Mouse (Mus musculus) granulocyte monocyte progenitor cell, adult 5-6 weeks (primary cell): ENCODE measurements at regions not wholly inside any gene's neighbourhood (a gene's known extent, or its start where the extent isn't known, plus 50 kb on each side); places are given as distances from the start of the nearest gene placed in this dataset.

Experiments used
- ATAC-seq: replicated peaks from 2 replicates; pipeline ENCODE4 v1.8.0; 2016; ENCODE audit warnings: mild to moderate bottlenecking, moderate TSS enrichment, inconsistent platforms; ENCODE audit not compliant: poor library complexity, severe bottlenecking

DNA sequence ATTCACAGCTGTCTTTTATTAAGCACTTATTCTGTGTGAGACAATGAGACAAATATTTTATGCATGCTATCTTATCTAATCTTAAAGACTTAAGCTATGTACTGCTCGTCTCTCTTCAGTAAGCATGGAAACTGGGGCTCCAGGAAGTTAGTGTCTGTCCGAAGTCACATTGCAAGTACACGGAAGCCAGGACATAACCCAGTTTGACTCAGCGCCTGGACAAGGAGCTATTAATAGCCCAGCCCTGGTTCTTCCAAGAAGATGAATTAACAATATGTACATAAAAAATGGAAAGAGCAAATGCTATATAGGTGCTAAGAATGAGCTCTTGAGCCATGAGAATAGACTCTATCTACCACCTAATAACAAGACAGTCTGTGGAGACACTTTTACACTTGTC lies 85.2 kb upstream of the Col24a1 start:
- ATAC-seq, result no peak

DNA sequence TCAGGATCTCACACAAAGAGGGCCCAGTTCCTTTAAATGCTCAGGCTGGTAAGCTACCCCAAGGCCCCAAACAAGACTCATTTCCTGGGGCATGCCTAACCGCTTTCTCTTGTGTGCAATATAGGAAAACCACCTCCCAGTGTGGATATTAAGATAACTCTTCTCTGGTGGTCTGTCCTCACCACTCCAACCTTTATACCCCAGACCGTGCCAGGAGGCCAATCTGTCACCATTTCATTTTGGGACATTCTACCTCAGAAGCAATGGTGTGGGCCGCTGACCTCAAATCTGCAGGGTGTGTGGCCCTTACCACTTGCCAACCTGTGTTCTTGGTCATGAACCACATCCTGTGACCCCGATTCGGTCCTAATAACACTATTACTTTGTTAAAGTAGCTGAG lies 82.1 kb upstream of the Col24a1 start:
- peak; percentile 76 for ATAC-seq

DNA sequence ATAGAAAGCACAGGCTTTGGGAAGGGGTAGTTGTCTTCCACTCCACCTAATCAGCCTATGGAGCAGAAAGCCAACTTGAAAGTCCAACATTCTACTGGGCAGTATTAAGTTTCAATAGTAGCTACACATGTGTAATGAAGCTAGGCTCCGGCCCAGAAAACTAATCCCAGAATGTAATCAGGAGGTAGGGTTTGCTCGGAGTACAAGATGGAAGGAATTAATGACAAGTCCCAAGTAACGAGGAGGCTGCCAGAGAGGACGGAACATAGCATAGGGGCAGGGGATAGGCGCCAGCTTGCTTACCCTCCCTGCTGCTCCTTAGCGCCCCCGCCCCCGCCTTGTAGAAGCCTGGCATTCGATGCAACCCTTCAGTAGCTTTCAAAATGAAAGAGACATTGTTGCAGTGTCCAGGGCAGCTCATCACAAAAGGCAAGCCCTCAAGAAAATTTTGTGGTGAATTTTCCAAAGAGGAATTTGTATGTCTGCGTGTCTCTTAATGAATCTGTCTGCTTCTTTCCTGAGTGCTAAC lies 75.2 kb upstream of the Col24a1 start:
- ATAC-seq, result no peak

DNA sequence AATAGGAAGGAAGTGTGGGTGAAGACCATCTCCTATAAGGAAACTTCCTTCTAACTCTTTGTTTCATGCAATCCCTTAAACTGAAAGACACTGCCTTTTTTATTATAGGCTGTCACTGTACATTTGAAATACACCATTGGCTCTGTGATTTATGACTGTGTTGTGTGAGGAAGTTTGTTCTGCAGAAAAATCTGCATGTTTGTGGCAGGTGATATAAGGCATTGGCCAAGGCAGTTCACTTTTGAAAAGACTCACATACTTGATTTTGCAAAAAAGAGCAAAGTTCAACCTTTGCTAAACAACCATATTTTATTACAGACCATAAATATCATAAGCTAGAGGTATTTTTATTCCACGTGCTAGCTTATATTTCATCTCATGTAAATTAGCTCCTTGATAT lies 69.3 kb upstream of the Col24a1 start:
- no peak for ATAC-seq

DNA sequence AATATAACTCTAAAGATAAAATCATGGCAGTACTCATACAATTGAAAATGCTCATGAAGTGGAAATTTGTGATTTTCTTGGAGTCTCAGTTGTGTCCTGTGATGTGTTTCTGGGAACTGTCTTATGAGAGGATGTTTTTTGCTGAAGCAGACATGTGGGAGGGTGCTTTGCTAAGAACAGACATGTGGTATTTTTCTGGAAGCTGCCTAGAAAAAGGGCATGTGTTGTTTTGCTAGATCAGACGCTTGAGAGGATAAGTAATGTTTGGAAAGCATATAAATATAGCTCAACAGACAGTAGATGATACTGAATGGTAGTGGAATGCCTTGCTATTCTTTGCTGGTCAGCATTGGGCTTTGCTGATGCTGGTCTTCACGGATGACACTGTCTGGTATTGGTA lies 68.2 kb upstream of the Col24a1 start:
- ATAC-seq, result no peak

DNA sequence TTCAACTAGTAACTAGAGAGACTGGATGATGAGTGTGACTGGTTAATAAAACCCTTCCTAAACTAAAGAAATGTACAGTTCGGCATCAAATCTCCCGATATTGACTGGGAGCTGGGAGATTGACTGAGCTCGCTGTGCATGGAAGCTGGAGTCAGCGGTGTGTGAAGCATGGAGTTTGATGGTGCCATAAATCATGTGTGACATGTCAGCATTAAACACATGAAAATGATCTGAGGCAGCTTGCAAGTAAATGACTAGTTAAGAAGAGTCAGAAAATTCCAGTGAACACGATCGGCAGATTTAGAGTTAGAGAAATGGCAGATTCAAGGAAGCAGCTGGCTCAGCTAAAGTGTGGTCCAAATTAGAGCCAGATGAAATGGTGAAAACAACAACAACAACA lies 61.6 kb upstream of the Col24a1 start:
- no peak for ATAC-seq

DNA sequence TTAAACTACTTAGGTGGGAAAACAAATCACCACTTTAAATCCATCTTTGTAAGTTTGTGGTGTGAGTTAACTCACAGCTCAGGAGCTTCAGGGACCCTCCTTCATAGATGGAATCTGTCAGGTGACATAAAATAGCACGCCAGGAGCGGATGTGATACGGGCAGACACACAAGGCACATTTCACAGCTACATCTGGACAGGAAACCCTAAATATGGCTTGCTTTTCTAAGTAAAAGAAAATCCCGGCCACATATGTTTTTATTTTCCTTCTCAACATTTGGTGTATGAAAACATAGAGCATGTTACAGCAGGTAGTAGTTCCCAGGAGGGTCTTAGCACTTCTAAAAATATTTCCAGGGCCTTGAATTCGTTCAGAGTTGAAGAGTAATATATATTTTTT lies 50.1 kb upstream of the Col24a1 start:
- no peak for ATAC-seq
